Mouse (Mus musculus) kidney, embryonic 15.5 days (tissue): ENCODE measurements around the gene Gramd1b. TPM values are rescaled to one million over a fixed set of nuclear protein-coding genes. Genes with fewer than 3 reads are reported as not detected.

ENCODE experiments used
- ATAC-seq: fragments of 200-750 bp; cut with Nextera tagmentation; replicated peaks from 2 replicates; pipeline ENCODE4 v1.8.0; 2017; ENCODE audit warnings: moderate TSS enrichment; ENCODE audit not compliant: low FRiP score
- H3K27ac ChIP-seq: fragments of 300-500 bp; sonication (generic); 2 replicates; pipeline ENCODE4 v1.5.1; 2015; ENCODE audit warnings: mild to moderate bottlenecking, inconsistent platforms
- H3K27me3 ChIP-seq: fragments of 300-500 bp; sonication (generic); 2 replicates; pipeline ENCODE4 v1.6.1; 2015; ENCODE audit warnings: inconsistent platforms
- H3K36me3 ChIP-seq: fragments of 300-500 bp; sonication (generic); 2 replicates; pipeline ENCODE4 v1.6.1; 2015; ENCODE audit warnings: inconsistent platforms
- H3K4me1 ChIP-seq: fragments of 300-500 bp; sonication (generic); 2 replicates; pipeline ENCODE4 v1.6.1; 2015; ENCODE audit warnings: inconsistent platforms
- H3K4me2 ChIP-seq: fragments of 300-500 bp; sonication (generic); 2 replicates; pipeline ENCODE4 v1.6.1; 2015; ENCODE audit warnings: moderate library complexity, mild to moderate bottlenecking, inconsistent platforms
- H3K4me3 ChIP-seq: fragments of 300-500 bp; sonication (generic); replicated peaks from 2 replicates; pipeline ENCODE4 v1.5.1; 2015; ENCODE audit warnings: mild to moderate bottlenecking, inconsistent platforms
- H3K9ac ChIP-seq: fragments of 300-500 bp; sonication (generic); 2 replicates; pipeline ENCODE4 v1.6.1; 2015; ENCODE audit warnings: mild to moderate bottlenecking, inconsistent platforms
- H3K9me3 ChIP-seq: fragments of 300-500 bp; sonication (generic); replicated peaks from 2 replicates; pipeline ENCODE4 v1.6.1; 2016; ENCODE audit warnings: inconsistent platforms
- WGBS: fragments of 180-500 bp; shearing (Covaris S2); methylation state at CpG from one replicate; pipeline ENCODE4 v1.1.7; 2015; ENCODE audit warnings: mixed read lengths; 5-methylcytosine and 5-hydroxymethylcytosine counted together
- polyA plus RNA-seq: library from polyadenylated mRNA; unstranded; fragments of >200 nt; fragmentation: Nextera tagmentation; extraction: Ambion mirVana; gene quantifications from 2 replicates; pipeline ENCODE4 v1.2.1, GENCODE M21; 2015

Gene Gramd1b
- polyA plus RNA-seq, 1 experiment from 2014 or later = 10.2 TPM

GRCm38 (mm10) chr9:40469403-40470137 lies 61.6 kb downstream of the Gramd1b start:
- no peak overlapping the region for H3K9ac ChIP-seq
- H3K27me3 ChIP-seq = no peaks in the 10 kb centered on the region
- no peak overlapping the region for H3K4me2 ChIP-seq
- H3K4me3 ChIP-seq = no peak overlapping the region
- no peaks in the 10 kb centered on the region for H3K36me3 ChIP-seq
- peaks cover 5% of the 10 kb centered on the region; the same call in 1 of the 2 replicates for H3K4me1 ChIP-seq
- H3K27ac ChIP-seq = no peak overlapping the region
- no peaks in the 10 kb centered on the region for H3K9me3 ChIP-seq
- WGBS = 58% methylated on average over 15 of the region's 15 CpGs
- ATAC-seq = no peak

- H3K9me3 ChIP-seq = no peaks in the 10 kb centered on the region
- no peak overlapping the region for H3K4me2 ChIP-seq
- ATAC-seq = peak; percentile 77; the same call in 1 of the 2 replicates
- WGBS = 47% methylated on average over 7 of the region's 7 CpGs
- peak overlapping the region; percentile 69 for H3K27ac ChIP-seq
- H3K9ac ChIP-seq = no peak overlapping the region
- H3K4me3 ChIP-seq = no peak overlapping the region
- H3K36me3 ChIP-seq = no peaks in the 10 kb centered on the region
- peaks cover 5% of the 10 kb centered on the region; the same call in 1 of the 2 replicates for H3K4me1 ChIP-seq
- no peaks in the 10 kb centered on the region for H3K27me3 ChIP-seq
Measured at GRCm38 (mm10) chr9:40466782-40467181, 64.4 kb downstream of the Gramd1b start.

- Histone ChIP-seq H3K27ac (peak overlapping the region; percentile 67), H3K9ac (no peak overlapping the region), H3K4me1 (peaks cover 12% of the 10 kb centered on the region), H3K4me3 (no peak overlapping the region), H3K4me2 (no peak overlapping the region), H3K36me3 (no peaks in the 10 kb centered on the region), H3K9me3 (no peaks in the 10 kb centered on the region), H3K27me3 (no peaks in the 10 kb centered on the region)
- WGBS = 84% methylated on average over 5 of the region's 5 CpGs
- no peak for ATAC-seq
Measured at GRCm38 (mm10) chr9:40465596-40465995, 65.6 kb downstream of the Gramd1b start.

- ATAC-seq = no peak
- H3K4me2 ChIP-seq = no peak overlapping the region
- 88% methylated on average over 6 of the region's 6 CpGs for WGBS
- H3K27me3 ChIP-seq = no peaks in the 10 kb centered on the region
- no peak overlapping the region for H3K27ac ChIP-seq
- H3K9me3 ChIP-seq = no peaks in the 10 kb centered on the region
- no peak overlapping the region for H3K9ac ChIP-seq
- no peaks in the 10 kb centered on the region for H3K36me3 ChIP-seq
- no peak overlapping the region for H3K4me3 ChIP-seq
- peaks cover 42% of the 10 kb centered on the region for H3K4me1 ChIP-seq
Measured at GRCm38 (mm10) chr9:40462401-40462800, 68.8 kb downstream of the Gramd1b start.

- H3K4me1 ChIP-seq = peaks cover 53% of the 10 kb centered on the region
- ATAC-seq = no peak
- no peak overlapping the region for H3K4me3 ChIP-seq
- WGBS = 35% methylated on average over 6 of the region's 6 CpGs
- no peak overlapping the region for H3K27ac ChIP-seq
- no peaks in the 10 kb centered on the region for H3K9me3 ChIP-seq
- H3K4me2 ChIP-seq = no peak overlapping the region
- no peak overlapping the region for H3K9ac ChIP-seq
- H3K27me3 ChIP-seq = no peaks in the 10 kb centered on the region; the same call in 1 of the 2 replicates
- H3K36me3 ChIP-seq = no peaks in the 10 kb centered on the region
Measured at GRCm38 (mm10) chr9:40460781-40461180, 70.4 kb downstream of the Gramd1b start.

- ATAC-seq = no peak; the same call in 1 of the 2 replicates
- Histone ChIP-seq H3K36me3 (no peaks in the 10 kb centered on the region), H3K9me3 (no peaks in the 10 kb centered on the region), H3K27me3 (peaks cover under 1% of the 10 kb centered on the region; the same call in 1 of the 2 replicates), H3K4me3 (no peak overlapping the region), H3K4me1 (peaks cover 65% of the 10 kb centered on the region), H3K4me2 (no peak overlapping the region), H3K27ac (peak overlapping the region; percentile 62), H3K9ac (no peak overlapping the region)
- 43% methylated on average over 5 of the region's 5 CpGs for whole genome bisulfite sequencing
Measured at GRCm38 (mm10) chr9:40459304-40460280, 71.6 kb downstream of the Gramd1b start.

GRCm38 (mm10) chr9:40458559-40459303 lies 72.5 kb downstream of the Gramd1b start:
- peaks cover 72% of the 10 kb centered on the region for H3K4me1 ChIP-seq
- H3K36me3 ChIP-seq = no peaks in the 10 kb centered on the region
- WGBS = 54% methylated on average over 4 of the region's 4 CpGs
- H3K27ac ChIP-seq = peak overlapping the region; percentile 62; the same call in 1 of the 2 replicates
- no peak overlapping the region for H3K4me2 ChIP-seq
- H3K9me3 ChIP-seq = no peaks in the 10 kb centered on the region
- H3K27me3 ChIP-seq = peaks cover 4% of the 10 kb centered on the region; the same call in 1 of the 2 replicates
- H3K9ac ChIP-seq = no peak overlapping the region
- no peak for ATAC-seq
- H3K4me3 ChIP-seq = no peak overlapping the region

- 45% methylated on average over 5 of the region's 5 CpGs for WGBS
- H3K27ac ChIP-seq = 0 out of 2 replicates have a peak overlapping the region, but pooled peaks have one; percentile 18
- H3K36me3 ChIP-seq = no peaks in the 10 kb centered on the region
- no peak for ATAC-seq
- H3K4me1 ChIP-seq = peaks cover 74% of the 10 kb centered on the region
- H3K4me3 ChIP-seq = no peak overlapping the region
- no peaks in the 10 kb centered on the region for H3K9me3 ChIP-seq
- no peak overlapping the region for H3K4me2 ChIP-seq
- peaks cover 4% of the 10 kb centered on the region; the same call in 1 of the 2 replicates for H3K27me3 ChIP-seq
- H3K9ac ChIP-seq = no peak overlapping the region
Measured at GRCm38 (mm10) chr9:40457448-40457847, 73.7 kb downstream of the Gramd1b start.

- 0% methylated on average over 7 of the region's 7 CpGs for WGBS
- H3K4me1 ChIP-seq = peaks cover 74% of the 10 kb centered on the region
- H3K4me2 ChIP-seq = peak overlapping the region; percentile 100
- H3K27me3 ChIP-seq = peaks cover 4% of the 10 kb centered on the region; the same call in 1 of the 2 replicates
- no peaks in the 10 kb centered on the region for H3K36me3 ChIP-seq
- peak overlapping the region; percentile 73 for H3K9ac ChIP-seq
- peak overlapping the region; percentile 70 for H3K4me3 ChIP-seq
- ATAC-seq = peak; percentile 92
- H3K27ac ChIP-seq = peak overlapping the region; percentile 89
- no peaks in the 10 kb centered on the region for H3K9me3 ChIP-seq
Measured at GRCm38 (mm10) chr9:40456191-40456590, 75.0 kb downstream of the Gramd1b start.

GRCm38 (mm10) chr9:40455336-40456185 lies 75.6 kb downstream of the Gramd1b start:
- H3K9ac ChIP-seq = peak overlapping the region; percentile 73
- peaks cover 72% of the 10 kb centered on the region for H3K4me1 ChIP-seq
- ATAC-seq = peak; percentile 49
- no peaks in the 10 kb centered on the region for H3K36me3 ChIP-seq
- peaks cover 4% of the 10 kb centered on the region; the same call in 1 of the 2 replicates for H3K27me3 ChIP-seq
- H3K9me3 ChIP-seq = no peaks in the 10 kb centered on the region
- peak overlapping the region; percentile 70 for H3K4me3 ChIP-seq
- peak overlapping the region; percentile 89 for H3K27ac ChIP-seq
- under 1% methylated on average over 77 of the region's 77 CpGs for WGBS
- peak overlapping the region; percentile 100 for H3K4me2 ChIP-seq

- Histone ChIP-seq H3K9ac (peak overlapping the region; percentile 73), H3K36me3 (no peaks in the 10 kb centered on the region), H3K4me3 (peak overlapping the region; percentile 70), H3K4me2 (peak overlapping the region; percentile 100), H3K4me1 (peaks cover 71% of the 10 kb centered on the region), H3K9me3 (no peaks in the 10 kb centered on the region), H3K27me3 (peaks cover 4% of the 10 kb centered on the region; the same call in 1 of the 2 replicates), H3K27ac (peak overlapping the region; percentile 89)
- WGBS = 2% methylated on average over 8 of the region's 8 CpGs
- ATAC-seq = peak; percentile 29; the same call in 1 of the 2 replicates
Measured at GRCm38 (mm10) chr9:40455020-40455335, 76.2 kb downstream of the Gramd1b start.
